Mouse (Mus musculus) brain, embryonic 14.5 days (tissue): ENCODE results near the gene Hddc3.

Experiments
- CTCF ChIP-seq: fragments of 200-500 bp; IDR thresholded peaks from 2 replicates; pipeline ENCODE4 v1.5.1; 2012; ENCODE audit warnings: inconsistent platforms, mild to moderate bottlenecking, moderate library complexity, borderline replicate concordance; ENCODE audit not compliant: insufficient read depth, insufficient read length; ENCODE audit errors: extremely low read depth
- POLR2A ChIP-seq: fragments of 200-500 bp; IDR thresholded peaks from 2 replicates; pipeline ENCODE4 v1.6.1; 2012; ENCODE audit warnings: mild to moderate bottlenecking, inconsistent platforms, borderline replicate concordance; ENCODE audit not compliant: poor library complexity, insufficient read depth, insufficient read length, severe bottlenecking; ENCODE audit errors: extremely low read depth

GRCm38 (mm10) chr7:80358039-80358438 is 15.1 kb downstream of the Hddc3 start:
- TF ChIP-seq CTCF (no peak), POLR2A (no peak)
